Comparison of ENCODE assay signal across 29 mouse cellular contexts in genomic region chr7:142188156-142188555, GRCm38 (mm10). TPM values are rescaled to one million over a fixed set of nuclear protein-coding genes. Genes with fewer than 3 reads are reported as not detected.
DNase-seq lines count a peak whose midpoint lies in the region; TF ChIP-seq lines count a peak whose summit lies in the region.
"Had no signal": no experiment of that assay in that cellular context is flagged by ENCODE, and none has a peak within 500 bp of the region (broad histone marks: within the 10 kb centered on the region; RNA-seq: fewer than 3 reads in every experiment).

No protein-coding gene starts in this region.

- intact Hi-C loops in left cerebral cortex, postnatal 4 days (cut with DNase I): no loop called here

- no peak for TF ChIP-seq POLR2A in brain, embryonic 14.5 days (IDR thresholded peaks at IDR 0.05; ENCODE audit: borderline replicate concordance, extremely low read depth, insufficient read depth, insufficient read length, poor library complexity, severe bottlenecking)

- peak; percentile 7 to 14 for DNase-seq in cerebellum, postnatal 14 days
- no peak for DNase-seq in cerebellum, adult 8-10 months
- peak; percentile 31 for DNase-seq in left cerebral cortex, postnatal 4 days
- DNase-seq in left cerebral cortex, adult 11 months (ENCODE audit: low spot score): no peak
- DNase-seq in Muller cell, postnatal 12 days (ENCODE audit: inconsistent ontology term): peak; percentile 37
- DNase-seq in brain, embryonic 14.5 days (ENCODE audit: low read depth): peak; percentile 55
- DNase-seq in kidney, adult 18-20 months: no peak
- DNase-seq: adrenal gland, adult 8-10 months; adrenal gland, postnatal 14 days; adrenal gland, postnatal 36 days; cerebellum, adult 11 months; cerebellum, adult 18-20 months; cerebellum, adult 9-10 months; cerebellum, postnatal 36 days; embryo, embryonic 11 days had no signal

- TF ChIP-seq CTCF in brain, embryonic 14.5 days (IDR thresholded peaks at IDR 0.05; ENCODE audit: borderline replicate concordance, extremely low read depth, insufficient read depth, insufficient read length): no peak

RNA-seq across cellular contexts. Expression of gene Gm10153, which starts 2.0 kb away (rescaled TPM):
- not detected for total RNA-seq in left cerebral cortex, postnatal 4 days (2021)
- not detected in 2 replicates for polyA plus RNA-seq in brain, embryonic 14.5 days (2012; rRNA removed)
- total RNA-seq: adrenal gland, adult 18-20 months; adrenal gland, adult 8-10 months; adrenal gland, postnatal 14 days; adrenal gland, postnatal 36 days; common myeloid progenitor, adult 5-6 weeks; ES-E14; MEL had no signal
- polyA plus RNA-seq: activated CD4-positive, CD25-positive, alpha-beta regulatory T cell, adult 4 months; C2C12; embryonic facial prominence, embryonic 11.5 days; embryonic facial prominence, embryonic 13.5 days; erythroblast, embryonic 14.5 days; forebrain, embryonic 10.5 days; forebrain, embryonic 12.5 days; forebrain, embryonic 16.5 days; frontal cortex, adult 2 months; Patski had no signal

RNA-seq across cellular contexts. Expression of gene Krtap5-2, which starts 12.4 kb away (rescaled TPM):
- not detected for total RNA-seq in left cerebral cortex, postnatal 4 days (2021)
- not detected in 2 replicates for polyA plus RNA-seq in brain, embryonic 14.5 days (2012; rRNA removed)
- total RNA-seq: adrenal gland, adult 18-20 months; adrenal gland, adult 8-10 months; adrenal gland, postnatal 14 days; adrenal gland, postnatal 36 days; common myeloid progenitor, adult 5-6 weeks; ES-E14; MEL had no signal
- polyA plus RNA-seq: activated CD4-positive, CD25-positive, alpha-beta regulatory T cell, adult 4 months; C2C12; embryonic facial prominence, embryonic 11.5 days; embryonic facial prominence, embryonic 13.5 days; erythroblast, embryonic 14.5 days; forebrain, embryonic 10.5 days; forebrain, embryonic 12.5 days; forebrain, embryonic 16.5 days; frontal cortex, adult 2 months; Patski had no signal

RNA-seq across cellular contexts. Expression of gene Krtap5-3, which starts 13.0 kb away (rescaled TPM):
- total RNA-seq in left cerebral cortex, postnatal 4 days (2021): not detected
- polyA plus RNA-seq in brain, embryonic 14.5 days (2012; rRNA removed): not detected in 2 replicates
- total RNA-seq: adrenal gland, adult 18-20 months; adrenal gland, adult 8-10 months; adrenal gland, postnatal 14 days; adrenal gland, postnatal 36 days; common myeloid progenitor, adult 5-6 weeks; ES-E14; MEL had no signal
- polyA plus RNA-seq: activated CD4-positive, CD25-positive, alpha-beta regulatory T cell, adult 4 months; C2C12; embryonic facial prominence, embryonic 11.5 days; embryonic facial prominence, embryonic 13.5 days; erythroblast, embryonic 14.5 days; forebrain, embryonic 10.5 days; forebrain, embryonic 12.5 days; forebrain, embryonic 16.5 days; Patski had no signal

RNA-seq across cellular contexts. Expression of gene Gm4553, which starts 22.6 kb away (rescaled TPM):
- total RNA-seq in left cerebral cortex, postnatal 4 days (2021): not detected
- polyA plus RNA-seq in brain, embryonic 14.5 days (2012; rRNA removed): not detected in 2 replicates
- total RNA-seq: adrenal gland, adult 18-20 months; adrenal gland, adult 8-10 months; adrenal gland, postnatal 14 days; adrenal gland, postnatal 36 days; common myeloid progenitor, adult 5-6 weeks; ES-E14; MEL had no signal
- polyA plus RNA-seq: activated CD4-positive, CD25-positive, alpha-beta regulatory T cell, adult 4 months; C2C12; embryonic facial prominence, embryonic 11.5 days; embryonic facial prominence, embryonic 13.5 days; erythroblast, embryonic 14.5 days; forebrain, embryonic 10.5 days; forebrain, embryonic 12.5 days; forebrain, embryonic 16.5 days; frontal cortex, adult 2 months; Patski had no signal

RNA-seq across cellular contexts. Expression of gene Gm7579, which starts 23.5 kb away (rescaled TPM):
- total RNA-seq in left cerebral cortex, postnatal 4 days (2021): not detected
- polyA plus RNA-seq in brain, embryonic 14.5 days (2012; rRNA removed): not detected in 2 replicates
- total RNA-seq: adrenal gland, adult 18-20 months; adrenal gland, adult 8-10 months; adrenal gland, postnatal 14 days; adrenal gland, postnatal 36 days; common myeloid progenitor, adult 5-6 weeks; ES-E14; MEL had no signal
- polyA plus RNA-seq: activated CD4-positive, CD25-positive, alpha-beta regulatory T cell, adult 4 months; C2C12; embryonic facial prominence, embryonic 11.5 days; embryonic facial prominence, embryonic 13.5 days; erythroblast, embryonic 14.5 days; forebrain, embryonic 10.5 days; forebrain, embryonic 12.5 days; forebrain, embryonic 16.5 days; frontal cortex, adult 2 months; Patski had no signal

Comparison
In these comparisons a context has a peak if more than half of its experiments do, and no peak if none do; other contexts are left out.
1. DNase-seq: peak in cerebellum, postnatal 14 days (2 of 2), left cerebral cortex, postnatal 4 days (single experiment), Muller cell, postnatal 12 days (single experiment) and brain, embryonic 14.5 days (single experiment); none in cerebellum, adult 8-10 months (single experiment), left cerebral cortex, adult 11 months (single experiment) and kidney, adult 18-20 months (single experiment).